Mouse (Mus musculus): Measurements from ENCODE around the gene Lamb2.
A peak's percentile ranks its signal among the peaks of the same experiment; 100 is the strongest.

The Lamb2 gene

DNA sequence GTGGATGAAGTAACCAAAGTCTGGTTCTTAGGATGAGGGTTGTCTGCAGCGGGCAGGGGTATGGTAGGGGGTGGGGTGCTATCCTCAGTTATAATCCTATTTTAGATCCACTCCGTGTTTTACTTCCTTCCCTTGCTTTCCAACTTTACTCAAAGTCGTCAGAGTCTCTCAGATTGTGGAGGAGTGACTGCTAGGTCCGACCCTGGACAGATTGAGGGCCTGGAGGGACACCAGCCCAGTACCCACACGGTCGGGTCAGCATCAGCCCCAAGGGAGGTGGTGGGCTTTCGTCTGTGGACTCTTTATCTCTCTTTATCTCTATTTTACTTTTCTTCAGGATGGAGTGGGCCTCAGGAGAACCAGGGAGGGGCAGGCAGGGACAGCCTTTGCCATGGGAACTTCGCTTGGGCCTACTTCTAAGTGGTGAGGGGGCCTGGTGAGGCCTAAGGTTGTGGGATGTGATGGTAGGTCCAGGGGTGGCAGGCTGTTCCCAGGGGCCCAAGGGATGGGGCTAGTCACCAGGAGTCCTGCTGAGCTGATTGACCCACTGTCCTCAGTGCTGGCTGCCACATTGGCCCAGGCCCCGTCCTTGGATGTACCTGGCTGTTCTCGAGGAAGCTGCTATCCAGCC is at the start of gene Lamb2:
Lamb2 (plus strand) TSS at position 16 of the 631 bp plus-strand sequence.
- no peak for DNase-seq (ENCODE audit: low read depth, low spot score)

DNA sequence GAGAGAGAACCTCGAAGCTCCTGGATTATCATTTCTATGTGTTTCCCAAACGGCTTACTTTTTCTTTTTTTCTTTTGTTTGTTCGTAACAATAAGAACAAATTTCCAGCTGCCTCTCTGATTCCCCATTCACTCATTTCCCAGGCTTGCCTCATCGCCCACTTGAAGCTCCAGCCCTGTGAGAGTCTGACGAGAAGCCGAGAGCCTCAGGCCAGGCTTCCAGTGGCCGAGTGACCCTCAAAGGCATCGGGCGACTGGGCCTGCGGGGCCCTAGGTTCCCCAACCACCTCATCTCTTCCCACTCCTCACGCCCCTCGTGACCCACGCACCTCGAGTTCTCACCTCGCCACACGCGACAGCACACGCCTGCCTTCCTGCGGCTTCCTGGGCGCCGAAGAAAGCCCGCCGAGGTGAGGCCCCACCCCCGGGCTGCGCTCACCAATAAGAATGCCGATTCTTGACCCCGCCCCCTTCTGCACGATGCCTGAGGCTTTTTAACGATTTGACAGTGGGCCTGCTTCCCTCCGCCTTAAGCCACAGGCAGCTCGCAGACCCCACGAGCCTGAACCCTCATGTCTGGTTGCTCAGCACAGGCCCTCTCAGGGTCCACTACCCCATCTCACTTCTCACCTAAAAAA is 48.0 kb upstream of the Lamb2 start:
- no peak for DNase-seq (ENCODE audit: low read depth, low spot score)

DNA sequence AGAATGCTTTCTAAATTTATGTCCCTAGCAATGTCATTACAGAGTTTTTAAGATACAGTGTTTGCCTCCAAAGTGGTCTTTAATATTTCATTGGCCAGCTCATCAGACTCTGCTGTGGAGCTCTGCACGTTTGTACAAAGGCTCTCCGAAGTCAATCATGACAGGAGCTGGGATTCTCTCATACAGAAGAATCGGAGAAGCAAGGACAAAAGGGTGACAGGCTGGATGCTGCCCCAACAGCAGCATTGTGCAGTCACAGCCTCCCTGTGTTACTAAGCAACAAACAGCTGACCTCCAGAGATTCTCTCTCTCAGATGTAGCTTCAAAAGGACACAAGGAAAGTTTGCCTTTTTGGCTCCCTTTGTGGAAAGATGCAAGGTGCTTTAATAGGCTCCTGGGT is 43.4 kb upstream of the Lamb2 start, which contains the start of gene BC048562:
BC048562 (plus strand) TSS at position 301 of the 400 bp plus-strand sequence.
- DNase-seq (ENCODE audit: low read depth, low spot score) = no peak

DNA sequence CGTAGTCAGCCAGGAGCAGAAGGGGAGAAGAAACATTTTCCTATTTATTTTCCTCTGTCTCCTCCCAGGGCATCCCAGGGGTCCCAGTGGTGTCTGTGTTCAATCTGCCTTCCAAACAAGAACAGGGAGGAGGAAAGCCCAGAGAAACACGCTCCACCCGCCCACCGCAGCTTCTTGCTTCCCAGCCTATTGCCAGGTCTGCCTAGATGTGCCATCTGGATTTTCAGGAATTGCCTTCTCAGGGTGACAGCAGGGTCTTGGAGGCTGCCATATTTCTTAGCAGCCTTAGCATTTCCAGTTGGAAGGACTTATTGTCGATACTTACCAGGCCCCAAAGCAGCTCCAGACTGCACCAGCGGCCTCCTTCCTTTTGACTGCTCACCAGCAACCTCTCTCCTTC is 40.4 kb upstream of the Lamb2 start:
- DNase-seq (ENCODE audit: low read depth, low spot score) = no peak

DNA sequence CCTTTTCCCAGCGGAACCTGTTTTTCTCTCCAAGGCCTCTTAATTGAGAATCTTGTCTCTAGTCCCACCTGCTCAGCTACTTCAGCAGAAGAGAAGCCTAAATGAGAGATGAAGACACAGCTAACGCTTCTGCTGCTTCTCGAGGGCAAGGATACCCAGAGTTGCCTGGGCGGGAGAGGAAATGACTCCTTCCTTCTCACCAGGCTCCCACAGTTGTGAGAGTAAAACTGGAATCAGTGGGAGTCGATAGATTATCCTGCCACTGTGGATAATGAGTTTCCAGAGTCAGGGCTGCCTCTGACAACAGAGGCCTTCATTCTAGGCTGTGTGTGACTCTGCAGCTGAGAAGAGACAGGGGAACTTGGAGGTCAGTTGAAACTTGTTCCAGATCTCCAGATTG is 39.1 kb upstream of the Lamb2 start:
- DNase-seq (ENCODE audit: low read depth, low spot score) = no peak

DNA sequence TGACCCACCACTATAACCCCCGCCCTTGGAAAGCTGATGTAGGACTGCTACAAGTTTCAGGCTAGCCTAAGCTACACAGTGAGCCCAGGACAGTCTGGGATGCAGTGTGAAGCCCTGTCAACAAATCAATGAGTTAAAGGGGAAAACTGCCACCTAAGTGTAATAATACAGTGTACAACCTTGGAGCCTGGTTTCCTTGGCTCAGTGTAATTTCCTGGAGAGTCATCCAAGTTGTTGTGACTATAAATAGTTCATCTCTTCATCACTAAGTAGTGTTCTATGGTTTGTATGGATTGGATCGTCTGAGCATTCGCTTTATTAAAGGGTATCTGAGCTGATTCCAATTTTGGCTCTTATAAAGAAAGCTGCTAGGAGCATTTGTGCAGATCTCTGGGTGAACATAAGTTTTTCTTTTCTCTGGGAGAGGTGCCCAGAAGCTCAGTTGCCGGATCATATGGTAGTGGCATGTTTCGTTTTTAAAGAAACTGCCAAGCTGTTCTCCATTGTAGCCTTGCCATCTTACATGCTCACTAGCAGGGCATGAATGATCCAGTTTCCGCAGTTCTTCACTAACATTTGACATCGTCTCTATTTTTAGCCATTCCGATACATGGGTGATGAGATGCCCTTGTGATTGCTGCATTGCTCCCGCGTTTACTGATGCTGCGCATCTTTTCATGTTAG is 38.2 kb upstream of the Lamb2 start:
- peak; percentile 90 for DNase-seq (ENCODE audit: low read depth, low spot score)

DNA sequence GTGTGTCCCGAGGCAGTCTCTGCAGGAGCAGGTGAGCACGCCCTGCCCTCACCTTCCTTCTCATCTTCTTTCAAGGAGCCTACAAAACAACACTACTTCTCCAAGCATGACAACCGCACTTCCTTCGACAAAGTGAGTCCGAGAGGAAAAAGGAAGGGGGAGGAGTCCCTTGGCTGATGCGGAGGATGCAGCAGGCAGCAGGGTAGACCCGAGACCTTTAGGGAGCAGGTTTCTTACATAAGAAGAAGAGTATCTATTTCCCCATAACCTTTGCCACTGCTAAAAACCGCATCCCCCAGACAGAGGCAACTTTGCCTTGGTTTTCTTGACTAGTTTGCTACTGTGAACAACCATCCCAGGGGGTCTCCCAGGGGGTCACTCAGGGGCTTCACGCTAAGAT is 34.4 kb upstream of the Lamb2 start:
- no peak for DNase-seq (ENCODE audit: low read depth, low spot score)

DNA sequence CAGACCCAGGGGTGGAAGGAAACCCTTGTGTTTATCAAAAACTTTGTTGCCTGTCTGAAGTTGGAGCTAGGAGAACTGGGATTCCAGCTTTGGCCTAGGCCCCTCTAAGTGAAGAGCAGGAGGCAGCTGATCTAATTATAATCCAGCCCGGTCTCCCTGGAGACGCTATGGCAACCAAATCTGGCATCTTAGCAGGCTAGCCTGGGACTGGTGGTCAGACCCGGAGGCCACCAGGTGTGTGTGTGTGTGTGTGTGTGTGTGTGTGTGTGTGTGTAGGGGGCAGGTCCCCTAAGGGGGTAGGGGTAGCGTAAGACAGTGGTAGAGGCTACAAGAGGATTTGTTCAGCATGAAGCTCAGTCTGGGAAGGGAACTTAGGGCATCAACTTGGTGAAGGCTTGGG is 29.7 kb upstream of the Lamb2 start:
- DNase-seq (ENCODE audit: low read depth, low spot score) = no peak

DNA sequence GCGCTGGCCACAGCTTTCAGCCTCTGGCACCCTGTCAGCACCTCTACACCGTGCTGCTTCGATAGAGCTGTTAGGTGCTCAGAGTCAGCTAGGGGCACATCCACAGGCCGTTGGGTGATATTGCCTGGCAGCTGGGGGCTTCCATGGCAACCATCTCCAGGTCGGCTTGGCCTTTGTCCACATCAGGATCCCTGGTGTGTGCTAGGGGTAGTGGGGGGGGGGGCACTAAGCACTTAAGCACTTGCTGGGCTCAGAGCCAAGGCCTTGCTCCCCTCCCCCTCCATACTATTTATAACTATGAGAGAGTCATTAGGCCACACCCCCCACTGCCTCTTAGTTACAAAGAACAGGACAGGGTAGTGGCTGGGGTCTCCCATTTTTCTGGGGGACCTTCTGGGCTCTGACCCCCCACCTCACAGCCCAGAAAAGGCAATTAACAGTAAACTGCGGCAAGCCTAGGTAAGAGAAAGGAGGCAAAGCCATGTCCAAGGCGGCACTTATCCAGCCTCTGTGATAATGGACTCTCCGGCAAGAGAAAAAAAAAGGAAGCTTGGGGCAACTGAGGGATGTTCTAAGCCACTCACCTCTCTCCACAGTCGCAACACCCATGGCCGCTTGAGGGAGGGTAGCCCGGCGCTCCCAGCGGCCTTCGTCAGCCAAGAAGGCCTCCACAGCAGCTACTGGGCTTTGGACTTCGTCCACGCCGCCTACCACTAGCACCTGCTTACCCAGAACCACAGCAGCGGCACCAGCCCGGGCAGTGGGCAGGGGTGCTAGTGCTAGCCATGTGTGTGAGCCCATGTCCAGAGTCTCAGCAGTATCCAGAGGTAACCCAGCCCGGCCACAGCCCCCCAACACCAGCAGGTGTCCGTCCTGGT is 29.0 kb upstream of the Lamb2 start:
- no peak for DNase-seq (ENCODE audit: low read depth, low spot score)

DNA sequence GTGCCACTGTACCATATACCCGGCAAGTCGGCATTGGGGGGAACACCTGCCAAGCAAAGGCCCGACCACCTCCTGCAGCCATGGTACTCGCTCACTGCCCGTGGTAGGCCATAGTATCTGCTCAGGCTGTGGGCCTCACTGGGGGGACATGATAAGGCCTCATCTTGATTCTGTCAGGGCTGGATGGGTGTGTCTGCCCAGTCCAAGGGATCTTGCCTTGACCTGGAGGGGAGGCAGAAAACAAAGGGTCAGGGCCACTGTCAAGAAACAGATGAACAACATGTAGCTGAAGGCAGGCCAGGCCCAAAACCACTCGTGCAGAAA is 28.4 kb upstream of the Lamb2 start:
- no peak for DNase-seq (ENCODE audit: low read depth, low spot score)

DNA sequence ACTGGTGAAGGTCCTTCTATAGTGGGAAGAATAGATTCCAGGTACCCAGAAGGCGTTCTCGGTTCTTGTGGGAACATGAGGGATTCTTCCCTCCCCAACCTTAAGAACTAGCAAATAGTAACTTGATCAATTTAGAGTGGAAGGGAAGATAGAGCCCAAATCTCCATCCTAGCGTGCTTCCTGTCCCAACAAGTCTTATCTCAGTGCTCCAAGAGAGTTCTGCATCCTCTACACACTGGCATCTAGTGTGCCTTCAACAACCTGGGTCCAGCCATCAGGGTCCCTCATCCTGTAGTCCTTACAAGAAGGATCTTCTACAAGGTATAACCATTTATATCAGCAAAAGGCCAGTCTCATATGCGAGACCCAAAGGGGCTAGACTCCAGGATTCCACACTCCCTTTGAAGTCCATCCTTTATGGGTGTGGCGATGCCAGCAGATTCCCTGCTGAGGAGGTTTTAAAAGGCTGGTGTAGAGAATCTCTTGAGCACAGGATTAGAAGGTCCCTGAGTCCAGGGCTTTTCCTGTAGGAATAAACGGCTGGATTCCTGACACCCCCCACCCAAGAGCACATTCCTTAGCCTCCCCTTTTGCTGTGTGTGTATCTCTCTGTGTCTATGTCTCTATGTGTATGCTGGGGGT is 27.9 kb upstream of the Lamb2 start:
- DNase-seq (ENCODE audit: low read depth, low spot score) = no peak

DNA sequence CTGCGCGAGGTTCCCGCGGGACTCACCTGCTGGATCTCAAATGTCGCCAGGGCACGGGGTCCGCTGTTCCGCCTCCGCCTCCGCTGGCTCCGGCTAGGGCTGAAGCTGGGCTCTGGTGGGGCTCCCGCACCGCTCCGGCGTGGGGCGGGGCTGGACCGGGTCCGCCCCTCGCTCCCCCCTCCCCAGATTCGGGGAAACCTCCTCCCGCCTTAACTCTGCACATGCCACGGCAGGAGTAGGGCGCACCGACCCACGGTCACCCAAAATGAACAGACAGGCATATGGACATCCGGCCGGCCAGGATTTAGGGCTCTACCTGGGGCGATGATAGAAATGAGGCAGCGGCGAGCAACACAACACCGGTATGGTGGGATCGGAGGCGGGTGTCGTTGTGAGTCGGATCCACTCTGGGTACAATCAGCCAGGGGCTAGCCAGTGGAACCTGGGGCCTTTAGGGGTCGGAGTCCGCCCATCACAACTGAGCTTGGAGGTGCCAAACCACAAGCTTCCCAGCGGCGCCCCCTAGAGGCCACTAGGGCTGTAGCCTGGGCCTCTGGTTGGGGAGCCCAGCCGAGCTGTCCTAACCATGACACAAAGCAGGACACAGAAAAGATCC is 27.1 kb upstream of the Lamb2 start:
- DNase-seq (ENCODE audit: low read depth, low spot score) = no peak

DNA sequence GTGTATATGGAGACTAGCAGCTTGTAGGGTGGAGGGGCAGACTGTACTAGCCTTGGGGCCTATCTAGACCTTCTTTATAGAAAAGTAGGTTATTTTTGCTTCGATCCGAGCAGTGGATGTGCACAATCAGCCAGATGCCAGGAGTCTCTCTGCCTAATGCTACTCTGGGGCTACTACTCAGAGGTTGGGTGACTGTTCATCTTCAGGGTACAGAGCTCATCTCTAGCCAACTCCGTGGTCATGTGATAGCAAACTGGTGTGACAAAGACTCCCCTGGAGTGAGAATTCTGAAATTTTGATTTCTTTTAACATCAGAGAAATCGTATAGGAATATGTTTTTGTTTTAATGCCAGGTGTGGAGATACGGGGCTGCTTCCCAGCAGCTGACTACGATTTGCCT is 26.6 kb upstream of the Lamb2 start:
- no peak for DNase-seq (ENCODE audit: low read depth, low spot score)

DNA sequence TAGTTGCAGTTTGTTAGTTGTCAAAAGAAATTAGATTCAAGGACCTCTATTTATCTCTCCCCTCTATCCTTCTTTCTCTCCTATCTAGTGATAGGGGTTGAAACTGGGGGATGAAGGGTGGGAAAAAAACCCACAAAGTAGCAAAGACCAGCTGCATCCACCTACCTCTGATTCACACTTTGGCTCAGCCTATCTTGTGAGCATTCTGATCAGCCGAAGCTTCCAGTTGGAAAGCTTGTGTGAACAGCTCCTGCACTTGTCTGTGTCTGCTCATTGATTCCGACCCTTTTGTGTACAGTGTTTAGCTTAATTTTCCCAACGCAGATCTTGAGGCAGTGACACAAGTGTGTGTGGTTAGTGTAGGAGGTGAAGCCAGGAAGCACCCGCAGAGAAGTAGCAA is 26.1 kb upstream of the Lamb2 start:
- no peak for DNase-seq (ENCODE audit: low read depth, low spot score)

DNA sequence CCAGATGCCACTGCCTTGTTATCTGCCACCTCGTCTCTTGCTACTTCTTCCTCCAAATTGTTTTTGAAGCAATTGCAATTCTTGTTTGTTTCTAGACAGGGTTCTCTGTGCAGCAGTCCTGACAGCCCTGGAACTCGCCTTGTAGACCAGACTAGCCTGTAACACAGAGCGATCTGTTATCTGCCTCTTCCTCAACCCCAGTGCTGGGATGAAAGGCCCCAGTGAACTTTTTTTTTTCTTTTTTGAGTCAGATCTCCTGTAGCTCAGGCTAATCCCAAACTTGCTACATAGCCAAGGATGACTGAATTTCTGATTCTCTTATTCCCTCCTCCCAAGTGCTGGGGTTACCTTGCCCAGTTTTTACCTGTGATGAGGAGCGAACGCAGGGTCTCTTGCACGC is 25.1 kb upstream of the Lamb2 start:
- DNase-seq (ENCODE audit: low read depth, low spot score) = no peak

DNA sequence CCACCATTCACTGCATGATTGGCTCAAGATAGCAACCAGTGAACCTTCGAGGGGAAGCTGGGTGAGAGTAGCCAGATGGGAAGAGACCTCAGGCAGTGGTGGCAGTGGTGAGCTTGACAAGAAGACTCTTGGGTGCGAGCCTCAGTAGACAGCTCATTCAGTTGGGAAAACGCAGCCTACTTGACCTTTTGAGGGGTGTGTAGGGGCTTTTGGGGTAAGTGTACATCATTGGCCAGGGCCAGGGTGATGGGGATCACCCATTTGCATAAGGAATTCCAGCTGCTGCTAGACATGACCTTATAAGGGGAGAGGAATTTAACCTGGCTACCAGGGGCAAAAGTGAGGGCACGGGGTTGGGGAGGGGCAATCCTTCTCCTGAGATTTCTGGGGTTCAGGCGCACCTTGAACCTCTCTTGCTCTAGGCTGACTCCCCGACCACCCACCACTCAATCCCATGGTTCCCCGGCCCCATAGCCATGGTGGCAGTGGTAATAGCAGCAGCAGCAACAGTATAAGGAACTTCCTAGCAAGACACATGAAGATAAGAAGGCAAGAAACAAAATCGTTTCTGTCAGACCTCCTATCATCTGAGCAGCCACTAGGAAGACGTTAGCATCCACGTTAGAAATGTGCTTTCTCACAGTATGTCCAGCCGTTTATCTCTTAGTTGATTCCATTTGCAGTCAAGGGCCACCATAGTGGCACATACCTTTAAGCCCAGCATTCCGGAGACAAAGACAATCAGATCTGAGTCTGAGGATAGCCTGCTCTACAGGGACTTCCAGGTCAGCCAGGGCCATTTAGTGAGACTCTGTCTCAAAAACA is 23.6 kb upstream of the Lamb2 start:
- no peak for DNase-seq (ENCODE audit: low read depth, low spot score)

DNA sequence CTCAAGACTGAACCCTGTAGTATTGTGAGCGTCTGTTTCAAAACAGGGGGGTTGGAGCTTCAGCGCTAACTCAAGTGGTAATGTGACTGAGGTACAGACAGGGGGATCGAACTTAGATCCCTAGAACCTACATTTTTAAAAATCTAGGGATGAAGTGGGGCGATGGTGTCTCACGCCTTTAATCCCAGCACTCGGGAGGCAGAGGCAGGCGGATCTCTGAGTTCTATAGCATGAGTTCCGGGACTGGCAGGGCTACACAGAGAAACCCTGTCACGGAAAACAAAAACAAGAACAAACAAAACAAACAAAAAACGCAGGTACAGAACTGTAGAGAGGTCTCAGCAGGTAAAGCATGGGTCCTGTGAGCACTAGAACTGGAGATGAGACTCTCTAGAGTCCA is 22.6 kb upstream of the Lamb2 start:
- no peak for DNase-seq (ENCODE audit: low read depth, low spot score)

DNA sequence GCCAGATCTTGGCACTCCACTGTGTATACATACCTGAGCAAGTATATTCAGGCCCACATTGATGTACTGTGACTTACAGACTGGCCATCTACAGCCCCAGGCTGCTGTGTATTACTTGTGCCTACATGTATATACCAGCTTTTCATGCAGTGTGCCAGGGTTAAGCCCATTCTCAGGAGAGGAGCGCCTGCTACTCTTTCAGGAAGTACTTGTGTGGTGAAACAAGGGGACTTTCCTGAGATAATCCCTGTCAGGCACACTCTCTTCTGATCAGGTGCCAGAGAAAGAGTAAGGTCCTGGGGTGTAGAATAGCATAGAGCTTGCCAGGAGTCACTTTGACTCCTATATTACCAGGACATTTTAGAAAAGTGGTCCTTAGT is 19.6 kb upstream of the Lamb2 start:
- DNase-seq (ENCODE audit: low read depth, low spot score) = no peak

DNA sequence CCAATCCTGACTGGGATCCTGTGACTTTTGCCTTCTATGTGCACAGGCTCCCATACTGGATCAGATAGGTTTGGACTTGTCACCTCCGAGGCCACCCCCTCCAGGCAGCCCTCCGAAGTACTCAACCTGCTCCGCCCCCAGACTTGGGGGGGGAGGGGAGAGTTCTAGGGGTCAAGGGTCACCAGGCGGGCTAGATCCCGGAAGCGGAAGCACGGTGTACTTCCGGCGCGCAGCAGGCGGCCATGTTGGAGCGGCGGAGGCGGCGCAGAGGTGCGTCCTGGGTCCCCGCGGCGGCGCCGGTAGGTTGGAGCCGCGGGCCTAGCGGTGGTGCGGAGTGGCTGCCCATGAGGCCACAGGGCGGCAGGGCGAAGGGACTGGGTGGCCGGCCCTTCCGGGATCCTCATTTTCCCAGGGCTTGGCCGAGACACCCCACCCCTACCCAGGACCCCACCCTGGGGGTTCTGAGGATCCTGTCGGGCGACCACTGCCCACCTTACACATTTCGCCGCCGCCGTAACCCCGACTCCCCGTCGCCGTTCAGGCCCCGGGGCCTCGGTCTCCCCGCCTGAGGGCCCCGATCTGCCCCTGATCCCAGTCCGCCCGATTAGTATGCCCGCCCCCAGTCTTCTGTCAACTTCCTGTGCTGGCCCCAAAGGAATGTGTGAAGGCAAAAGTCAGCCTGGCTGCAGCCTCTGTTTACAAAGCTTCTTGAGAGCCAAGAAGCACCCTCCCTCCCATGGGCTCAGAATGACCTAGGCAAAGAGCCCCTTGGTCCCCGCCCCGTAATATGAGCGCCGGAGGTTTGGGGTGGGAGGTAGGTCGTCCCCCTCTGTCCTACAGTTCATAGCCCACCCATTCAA is 19.0 kb upstream of the Lamb2 start, which contains the start of gene Ccdc71:
Ccdc71 (plus strand) TSS at position 209 of the 860 bp plus-strand sequence.
- DNase-seq (ENCODE audit: low read depth, low spot score) = no peak

Measured in telencephalon, adult 2 months (tissue).